Mouse (Mus musculus) CD4-positive helper T cell, adult 2 months (primary cell): Measurements from ENCODE around the gene Gsdma2.

Source experiments
- DNase-seq: peaks from one replicate; pipeline ENCODE4 v3.0.0-alpha.2; 2012; ENCODE audit warnings: low read depth, missing footprints, low spot score

Gsdma2 gene

DNA sequence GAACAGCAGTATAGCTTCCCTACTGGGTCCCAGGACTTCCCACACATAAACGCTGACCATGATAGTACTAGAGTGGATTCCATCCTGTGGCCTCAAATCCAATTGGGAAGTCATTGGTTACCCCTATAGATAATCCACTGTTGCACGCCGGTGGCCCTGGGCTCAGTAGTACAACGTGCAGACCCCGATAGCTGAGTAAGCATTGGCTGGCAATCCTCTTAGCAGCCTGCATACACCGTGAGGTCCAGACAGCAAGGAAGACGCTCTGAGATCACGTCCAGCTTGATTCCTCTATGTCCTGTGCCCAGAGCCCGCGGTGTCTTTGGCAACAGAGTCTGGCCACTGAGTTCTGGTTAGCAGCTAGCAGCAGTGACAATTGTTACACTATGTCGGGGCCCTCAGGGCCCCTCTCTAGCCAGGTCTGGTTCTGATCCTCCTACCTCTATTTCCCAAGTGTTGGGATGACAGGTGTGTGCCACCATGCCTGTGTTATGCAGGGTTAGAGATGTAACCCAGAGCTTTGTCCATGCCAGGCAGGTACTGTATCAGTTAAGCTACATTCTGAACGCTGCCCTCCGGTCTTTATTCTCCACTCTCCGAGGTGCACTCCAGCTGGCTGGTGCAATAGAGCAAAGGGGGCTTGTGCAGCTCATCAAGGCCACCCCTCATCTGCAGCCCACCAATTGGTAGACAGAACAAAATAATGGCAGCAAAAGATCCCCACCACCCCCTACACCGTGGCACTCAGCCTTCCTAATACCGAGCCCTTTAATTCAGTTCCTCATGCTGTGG is 52.5 kb downstream of the Gsdma2 start:
- DNase-seq = no peak

DNA sequence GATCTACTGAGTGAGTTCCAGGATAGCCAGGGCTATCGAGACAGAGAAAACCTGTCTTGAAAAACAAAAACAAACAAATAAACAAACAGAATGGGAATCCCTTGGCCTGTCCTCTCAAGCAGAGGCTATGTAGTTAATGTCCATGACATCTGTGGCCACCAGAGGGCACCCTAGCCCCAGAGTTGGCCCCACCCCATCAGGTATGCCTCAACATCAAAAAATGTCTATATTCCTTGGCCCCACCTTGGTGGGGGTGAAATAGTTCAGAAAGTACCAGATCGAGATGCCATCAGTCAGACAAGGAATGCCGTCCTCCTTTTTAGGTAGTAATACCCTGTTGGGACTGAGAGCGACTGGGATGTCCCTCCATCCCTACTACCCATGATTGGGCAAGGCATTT is 53.4 kb downstream of the Gsdma2 start:
- peak; percentile 77 for DNase-seq

DNA sequence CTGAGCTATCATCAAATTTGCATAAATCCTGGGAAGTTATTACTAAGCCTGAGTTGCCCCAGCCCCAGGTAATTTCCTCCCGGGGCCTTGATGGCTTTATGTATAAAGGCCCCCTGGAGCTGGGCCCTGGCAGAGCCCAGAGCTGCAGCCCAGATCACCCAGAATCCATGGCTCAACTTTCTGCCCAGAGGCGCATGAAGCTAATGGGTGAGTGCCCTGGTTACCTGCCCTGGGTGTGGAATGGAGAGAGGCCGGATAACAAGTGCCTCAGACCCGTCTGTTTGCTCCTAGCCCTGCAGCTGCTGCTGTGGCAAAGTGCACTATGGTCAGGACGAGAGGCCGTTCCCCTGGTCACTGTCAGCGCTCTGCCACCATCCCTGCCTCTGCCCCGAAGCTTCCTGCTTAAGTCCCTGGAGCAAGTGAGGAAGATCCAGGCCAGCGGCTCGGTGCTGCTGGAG is 54.7 kb downstream of the Gsdma2 start, which contains the start of gene Csf3:
TSS of gene Csf3 (plus strand) at position 51 of the 458 bp plus-strand sequence.
- DNase-seq = no peak

DNA sequence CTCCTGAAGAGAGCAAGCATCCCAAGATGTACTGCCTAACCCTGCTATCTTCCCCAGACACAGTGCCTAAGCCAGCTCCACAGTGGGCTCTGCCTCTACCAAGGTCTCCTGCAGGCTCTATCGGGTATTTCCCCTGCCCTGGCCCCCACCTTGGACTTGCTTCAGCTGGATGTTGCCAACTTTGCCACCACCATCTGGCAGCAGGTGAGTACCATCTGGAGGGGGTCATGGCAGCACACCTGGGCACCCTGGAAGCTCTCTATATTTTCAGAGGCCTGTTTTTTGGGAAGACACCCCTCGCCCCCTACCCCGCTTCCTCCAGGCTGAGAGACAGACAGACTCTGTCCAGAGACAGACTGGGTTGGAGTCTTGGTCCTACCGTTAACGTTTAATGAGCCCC is 55.8 kb downstream of the Gsdma2 start:
- DNase-seq = no peak

DNA sequence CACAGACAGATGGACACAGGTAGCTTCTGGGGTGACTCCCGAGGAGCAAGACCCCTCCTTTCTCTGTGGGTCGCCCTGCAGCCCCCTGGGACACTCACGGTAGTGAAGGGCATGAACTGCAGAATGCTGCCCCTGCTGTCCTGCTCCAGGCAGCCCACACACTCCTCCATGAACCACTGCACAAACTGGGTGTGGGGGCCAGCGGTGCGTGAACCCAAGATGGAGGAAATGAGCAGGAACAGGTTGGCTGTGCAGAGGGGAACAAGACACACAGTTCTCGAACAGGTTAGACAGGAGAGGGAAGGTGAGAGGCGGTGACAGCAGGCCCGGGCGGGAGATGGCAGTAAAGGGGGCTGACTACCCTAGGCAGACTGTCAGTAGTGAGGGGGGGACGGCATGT is 58.5 kb downstream of the Gsdma2 start:
- no peak for DNase-seq
